Mouse (Mus musculus) neural tube, embryonic 14.5 days (tissue): Measurements from ENCODE around the gene Dis3l. TPM values are rescaled to one million over a fixed set of nuclear protein-coding genes. Genes with fewer than 3 reads are reported as not detected.

Source experiments
- polyA plus RNA-seq: library from polyadenylated mRNA; unstranded; fragments of >200 nt; fragmentation: Nextera tagmentation; extraction: Ambion mirVana; gene quantifications from 2 replicates; pipeline ENCODE4 v1.2.1, GENCODE M21; 2014

Dis3l gene
- polyA plus RNA-seq, 1 experiment from 2014 or later, result 21.5 TPM

Other genes with a start within 250 kb of the Dis3l start
- gene Lctl, start 224.1 kb downstream of the Dis3l start, polyA plus RNA-seq, result 0.19 TPM in 1 of 2 replicates, not detected in the other
- gene Zwilch, start 168.2 kb downstream of the Dis3l start, polyA plus RNA-seq, result 6.0 TPM in 2 replicates
- gene Rpl4, start 167.9 kb downstream of the Dis3l start, polyA plus RNA-seq, result 628 and 681 TPM in 2 replicates
- gene Snapc5, start 162.0 kb downstream of the Dis3l start, polyA plus RNA-seq, result 27.9 and 29.0 TPM in 2 replicates
- 2.6 and 3.4 TPM in 2 replicates for gene Uchl4, start 106.1 kb downstream of the Dis3l start, polyA plus RNA-seq
- 59.7 and 61.5 TPM in 2 replicates for gene Map2k1, start 87.7 kb downstream of the Dis3l start, polyA plus RNA-seq
- gene Tipin, start 59.7 kb downstream of the Dis3l start, polyA plus RNA-seq, result 60.1 and 68.5 TPM in 2 replicates
- gene Megf11, start 44.3 kb upstream of the Dis3l start, polyA plus RNA-seq, result 17.7 and 22.5 TPM in 2 replicates